Mouse (Mus musculus): Measurements from ENCODE around the gene T. TPM values are rescaled to one million over a fixed set of nuclear protein-coding genes. Genes with fewer than 3 reads are reported as not detected.

Gene T
- polyA plus RNA-seq, 1 experiment from 2014 or later = 0.46 TPM

DNA sequence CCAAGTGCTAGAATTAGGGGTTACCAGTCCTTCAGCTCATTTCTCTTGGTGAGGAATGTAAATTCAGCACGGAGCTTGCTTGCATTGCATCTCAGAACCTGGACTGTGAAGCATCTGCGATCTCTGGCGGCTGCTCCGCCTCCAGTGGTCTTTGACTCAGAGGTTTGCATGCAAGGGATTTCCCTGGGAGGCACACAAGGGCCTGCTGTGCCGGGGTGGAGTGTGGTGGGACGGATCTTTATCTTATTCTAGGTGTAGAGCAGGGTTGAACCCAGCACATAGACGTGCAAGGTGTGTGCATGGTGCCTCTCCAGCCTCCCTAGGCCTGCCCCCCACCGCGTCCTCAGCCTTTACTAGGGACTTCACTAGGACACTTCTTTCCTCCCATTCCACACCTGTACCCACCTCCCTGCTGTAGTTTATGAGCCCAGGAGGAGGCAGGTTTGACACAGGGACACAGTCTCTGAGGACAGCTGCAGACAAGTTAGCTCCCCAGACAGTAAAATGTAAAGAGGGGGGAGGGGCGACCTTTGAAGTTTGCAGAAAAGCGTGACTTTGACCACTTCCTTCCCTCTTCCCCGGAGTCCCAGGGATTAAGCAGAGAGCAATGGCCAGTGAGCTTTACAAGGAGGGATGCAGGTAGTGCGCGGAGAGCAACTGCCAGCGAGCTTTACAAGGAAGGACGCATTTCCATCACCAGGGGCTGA is 25.5 kb upstream of the T start:
- no peak overlapping the region for H3K4me2 ChIP-seq (replicated peaks)
- no peak overlapping the region for H3K27ac ChIP-seq (replicated peaks)
- no peaks in the 10 kb centered on the region for H3K36me3 ChIP-seq
- no peaks in the 10 kb centered on the region for H3K9me3 ChIP-seq
- H3K27me3 ChIP-seq = no peaks in the 10 kb centered on the region
- H3K9ac ChIP-seq (replicated peaks) = no peak overlapping the region
- no peak for ATAC-seq (replicated peaks)
- 5% methylated on average over 16 of the region's 16 CpGs for WGBS
- no peak overlapping the region for H3K4me3 ChIP-seq
- no peaks in the 10 kb centered on the region for H3K4me1 ChIP-seq

DNA sequence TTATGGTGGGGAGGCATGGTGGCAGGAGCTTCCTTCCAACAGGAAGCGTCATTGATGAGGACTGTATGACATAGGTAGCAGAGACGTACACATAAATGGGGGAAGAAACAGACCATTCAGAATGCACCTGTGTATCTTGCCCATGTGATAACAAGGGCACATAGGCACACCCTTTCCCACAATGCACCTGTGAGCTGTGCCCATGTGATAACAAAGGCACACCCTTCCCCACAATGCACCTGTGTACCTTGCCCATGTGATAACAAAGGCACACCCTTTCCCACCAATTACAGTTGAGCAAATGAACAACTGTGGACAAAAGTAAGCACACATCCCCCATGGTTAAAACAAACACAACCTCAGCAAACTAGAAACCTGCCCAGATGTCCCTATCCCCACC is 23.9 kb upstream of the T start:
- no peak for ATAC-seq (replicated peaks)
- WGBS = 85% methylated on average over 2 of the region's 2 CpGs
- Histone ChIP-seq H3K27ac (replicated peaks) (no peak overlapping the region), H3K9me3 (no peaks in the 10 kb centered on the region), H3K36me3 (no peaks in the 10 kb centered on the region), H3K4me1 (peaks cover 8% of the 10 kb centered on the region; the same call in 1 of the 2 replicates), H3K9ac (replicated peaks) (no peak overlapping the region), H3K4me2 (replicated peaks) (no peak overlapping the region), H3K27me3 (no peaks in the 10 kb centered on the region), H3K4me3 (no peak overlapping the region)

DNA sequence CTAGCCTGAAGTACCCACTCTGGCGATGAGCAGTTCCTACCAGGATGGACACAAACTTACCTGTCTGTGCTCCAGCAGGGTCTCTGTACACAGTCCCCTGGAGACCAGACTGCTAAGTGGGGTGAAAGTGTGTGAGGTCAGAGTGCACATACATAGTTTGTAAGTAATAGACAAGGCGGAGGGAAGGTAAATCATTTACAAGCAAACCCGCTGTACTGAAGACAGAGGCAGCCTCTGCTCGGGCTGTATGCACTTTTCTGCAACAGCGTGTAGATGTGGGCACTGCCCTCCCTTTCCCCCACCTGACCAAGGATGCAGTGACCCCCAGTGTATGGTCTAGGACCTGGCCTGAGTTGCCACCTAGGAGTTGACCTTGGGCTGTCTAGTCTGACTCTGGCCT is 20.6 kb upstream of the T start:
- WGBS = 57% methylated on average over 5 of the region's 5 CpGs
- H3K9me3 ChIP-seq = no peaks in the 10 kb centered on the region
- ATAC-seq (replicated peaks) = no peak

GRCm38 (mm10) chr17:8415533-8415932 is 18.7 kb upstream of the T start:
- H3K36me3 ChIP-seq = no peaks in the 10 kb centered on the region
- WGBS = 12% methylated on average over 8 of the region's 8 CpGs
- no peak overlapping the region for H3K4me2 ChIP-seq (replicated peaks)
- ATAC-seq (replicated peaks) = no peak
- H3K9ac ChIP-seq (replicated peaks) = no peak overlapping the region
- H3K9me3 ChIP-seq = no peaks in the 10 kb centered on the region
- H3K27me3 ChIP-seq = no peaks in the 10 kb centered on the region
- peaks cover 8% of the 10 kb centered on the region; the same call in 1 of the 2 replicates for H3K4me1 ChIP-seq
- no peak overlapping the region for H3K4me3 ChIP-seq
- H3K27ac ChIP-seq (replicated peaks) = no peak overlapping the region

More for the DNA sequence above, 20.6 kb upstream of the T start:
- Histone ChIP-seq H3K4me2 (replicated peaks) (no peak overlapping the region), H3K27ac (replicated peaks) (no peak overlapping the region), H3K4me1 (peaks cover 8% of the 10 kb centered on the region; the same call in 1 of the 2 replicates), H3K27me3 (no peaks in the 10 kb centered on the region), H3K36me3 (no peaks in the 10 kb centered on the region), H3K9ac (replicated peaks) (no peak overlapping the region), H3K4me3 (no peak overlapping the region)

GRCm38 (mm10) chr17:8416865-8417264 is 17.4 kb upstream of the T start:
- WGBS = 68% methylated on average over 8 of the region's 8 CpGs

DNA sequence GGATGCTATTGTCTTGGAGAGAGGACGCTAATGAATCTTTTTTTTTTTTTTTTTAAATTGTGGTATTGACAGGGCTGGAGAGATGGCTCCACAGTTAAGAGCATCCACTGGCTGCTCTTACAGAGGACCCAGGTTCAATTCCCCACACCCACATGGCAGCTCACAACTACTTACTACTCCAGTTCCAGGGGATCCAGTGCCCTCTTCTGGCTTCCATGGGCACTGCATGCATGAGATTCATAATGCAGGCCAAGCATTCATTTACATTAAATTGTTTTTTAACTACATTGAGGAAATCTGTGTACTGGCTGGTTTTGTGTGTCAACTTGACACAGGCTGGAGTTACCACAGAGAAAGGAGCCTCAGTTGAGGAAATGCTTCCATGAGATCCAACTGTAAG is 13.5 kb upstream of the T start:
- Histone ChIP-seq H3K27me3 (no peaks in the 10 kb centered on the region; the same call in 1 of the 2 replicates), H3K4me3 (no peak overlapping the region), H3K9me3 (no peaks in the 10 kb centered on the region), H3K4me2 (replicated peaks) (no peak overlapping the region), H3K36me3 (no peaks in the 10 kb centered on the region), H3K9ac (replicated peaks) (no peak overlapping the region), H3K4me1 (no peaks in the 10 kb centered on the region), H3K27ac (replicated peaks) (no peak overlapping the region)
- ATAC-seq (replicated peaks) = no peak
- 71% methylated on average over 1 of the region's 1 CpGs for WGBS

More at GRCm38 (mm10) chr17:8416865-8417264, 17.4 kb upstream of the T start:
- Histone ChIP-seq H3K4me3 (no peak overlapping the region), H3K4me2 (replicated peaks) (no peak overlapping the region), H3K36me3 (no peaks in the 10 kb centered on the region), H3K9me3 (no peaks in the 10 kb centered on the region), H3K9ac (replicated peaks) (no peak overlapping the region), H3K4me1 (peaks cover 8% of the 10 kb centered on the region; the same call in 1 of the 2 replicates), H3K27me3 (no peaks in the 10 kb centered on the region), H3K27ac (replicated peaks) (no peak overlapping the region)
- no peak for ATAC-seq (replicated peaks)

- WGBS = 52% methylated on average over 5 of the region's 5 CpGs
- Histone ChIP-seq H3K27me3 (no peaks in the 10 kb centered on the region; the same call in 1 of the 2 replicates), H3K9me3 (no peaks in the 10 kb centered on the region), H3K4me3 (no peak overlapping the region), H3K4me1 (no peaks in the 10 kb centered on the region), H3K9ac (replicated peaks) (no peak overlapping the region), H3K36me3 (no peaks in the 10 kb centered on the region), H3K27ac (replicated peaks) (no peak overlapping the region), H3K4me2 (replicated peaks) (no peak overlapping the region)
- no peak for ATAC-seq (replicated peaks)
These were observed 12.7 kb upstream of the T start for GRCm38 (mm10) chr17:8421517-8421916.

GRCm38 (mm10) chr17:8423283-8423682 is 10.9 kb upstream of the T start:
- Histone ChIP-seq H3K36me3 (no peaks in the 10 kb centered on the region), H3K4me2 (replicated peaks) (no peak overlapping the region), H3K4me3 (no peak overlapping the region), H3K9ac (replicated peaks) (no peak overlapping the region), H3K4me1 (no peaks in the 10 kb centered on the region), H3K27ac (replicated peaks) (no peak overlapping the region), H3K27me3 (peaks cover 9% of the 10 kb centered on the region), H3K9me3 (no peaks in the 10 kb centered on the region)
- WGBS = 36% methylated on average over 2 of the region's 2 CpGs
- no peak for ATAC-seq (replicated peaks)

DNA sequence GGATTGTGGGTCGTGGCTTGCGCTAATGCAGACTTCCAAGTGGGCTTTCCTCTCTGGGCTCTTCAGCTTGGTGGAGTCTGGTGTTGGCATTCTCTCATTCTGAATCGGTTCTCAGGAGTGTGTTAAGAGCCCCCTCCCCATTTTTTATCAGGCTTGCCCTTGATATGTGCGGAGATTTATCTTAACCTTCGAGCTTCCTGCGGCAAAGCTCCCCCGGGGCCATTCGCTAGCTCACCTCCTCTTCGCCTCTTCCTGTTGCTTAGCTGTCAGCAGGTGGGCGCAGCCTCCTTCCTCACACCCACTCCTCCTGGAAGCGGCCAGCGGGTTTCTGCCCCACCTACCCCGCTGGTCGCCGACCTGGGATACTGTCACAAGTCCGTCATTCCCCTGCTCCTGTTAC is 4.8 kb upstream of the T start:
- Histone ChIP-seq H3K4me1 (peaks cover 7% of the 10 kb centered on the region), H3K4me3 (no peak overlapping the region), H3K27me3 (peaks cover 70% of the 10 kb centered on the region), H3K36me3 (no peaks in the 10 kb centered on the region), H3K4me2 (replicated peaks) (no peak overlapping the region), H3K9ac (replicated peaks) (no peak overlapping the region), H3K27ac (replicated peaks) (no peak overlapping the region), H3K9me3 (no peaks in the 10 kb centered on the region)
- WGBS = 1% methylated on average over 16 of the region's 16 CpGs
- no peak for ATAC-seq (replicated peaks)

DNA sequence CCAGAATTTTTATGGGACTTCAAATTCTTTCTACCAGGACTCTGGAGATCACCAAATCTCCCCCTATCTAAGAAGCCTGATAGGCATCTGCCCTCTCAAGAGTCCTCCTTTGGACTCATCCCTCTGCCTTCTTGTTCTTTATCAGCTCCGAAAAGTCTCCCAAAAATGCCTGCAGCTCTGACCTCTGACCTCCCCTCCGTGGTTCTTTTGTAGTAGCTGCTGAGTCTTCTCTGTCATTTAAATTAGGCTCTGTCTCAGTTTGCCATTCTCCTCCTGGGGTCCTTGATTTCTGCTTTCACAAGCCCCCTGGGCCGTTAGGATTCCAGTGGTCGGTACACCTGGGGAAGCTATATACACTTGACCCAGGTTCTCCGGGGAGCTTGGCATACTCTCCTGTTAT is 4.3 kb upstream of the T start:
- H3K4me1 ChIP-seq = peaks cover 8% of the 10 kb centered on the region
- H3K9ac ChIP-seq (replicated peaks) = no peak overlapping the region
- H3K27me3 ChIP-seq = peaks cover 75% of the 10 kb centered on the region
- WGBS = under 1% methylated on average over 5 of the region's 5 CpGs
- H3K36me3 ChIP-seq = no peaks in the 10 kb centered on the region
- no peaks in the 10 kb centered on the region for H3K9me3 ChIP-seq
- no peak overlapping the region for H3K27ac ChIP-seq (replicated peaks)
- H3K4me2 ChIP-seq (replicated peaks) = no peak overlapping the region
- H3K4me3 ChIP-seq = no peak overlapping the region
- no peak for ATAC-seq (replicated peaks)

DNA sequence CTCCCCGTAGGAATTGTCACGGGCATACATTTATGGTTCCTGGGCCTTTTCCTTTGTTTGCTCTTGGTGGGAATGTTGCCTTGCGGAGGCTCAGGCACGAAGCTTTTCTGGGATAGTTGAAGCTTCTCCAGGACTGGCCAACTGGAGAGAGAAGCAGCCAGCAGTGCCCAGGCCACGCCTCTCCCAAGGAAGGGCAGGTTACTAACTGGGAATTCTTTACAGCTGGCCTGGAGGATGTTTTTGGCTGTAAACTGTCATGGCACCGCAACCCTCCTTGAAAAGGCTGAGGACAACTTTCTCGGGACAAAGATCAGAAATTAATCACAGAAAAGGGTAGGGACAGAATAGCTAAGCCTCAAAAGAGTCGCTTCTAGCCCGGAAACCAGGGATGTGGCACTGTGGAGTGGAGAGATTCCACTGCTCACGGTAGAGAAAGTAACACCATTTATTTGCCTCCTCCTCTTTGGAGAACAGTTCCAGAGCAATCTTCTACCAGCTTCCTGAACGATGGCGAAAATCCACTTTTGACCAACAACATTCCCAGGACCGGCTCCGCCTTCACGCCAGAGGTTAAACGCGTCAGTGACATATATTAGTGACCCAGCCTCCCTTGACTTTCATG is 1.9 kb upstream of the T start:
- whole genome bisulfite sequencing = under 1% methylated on average over 17 of the region's 17 CpGs

DNA sequence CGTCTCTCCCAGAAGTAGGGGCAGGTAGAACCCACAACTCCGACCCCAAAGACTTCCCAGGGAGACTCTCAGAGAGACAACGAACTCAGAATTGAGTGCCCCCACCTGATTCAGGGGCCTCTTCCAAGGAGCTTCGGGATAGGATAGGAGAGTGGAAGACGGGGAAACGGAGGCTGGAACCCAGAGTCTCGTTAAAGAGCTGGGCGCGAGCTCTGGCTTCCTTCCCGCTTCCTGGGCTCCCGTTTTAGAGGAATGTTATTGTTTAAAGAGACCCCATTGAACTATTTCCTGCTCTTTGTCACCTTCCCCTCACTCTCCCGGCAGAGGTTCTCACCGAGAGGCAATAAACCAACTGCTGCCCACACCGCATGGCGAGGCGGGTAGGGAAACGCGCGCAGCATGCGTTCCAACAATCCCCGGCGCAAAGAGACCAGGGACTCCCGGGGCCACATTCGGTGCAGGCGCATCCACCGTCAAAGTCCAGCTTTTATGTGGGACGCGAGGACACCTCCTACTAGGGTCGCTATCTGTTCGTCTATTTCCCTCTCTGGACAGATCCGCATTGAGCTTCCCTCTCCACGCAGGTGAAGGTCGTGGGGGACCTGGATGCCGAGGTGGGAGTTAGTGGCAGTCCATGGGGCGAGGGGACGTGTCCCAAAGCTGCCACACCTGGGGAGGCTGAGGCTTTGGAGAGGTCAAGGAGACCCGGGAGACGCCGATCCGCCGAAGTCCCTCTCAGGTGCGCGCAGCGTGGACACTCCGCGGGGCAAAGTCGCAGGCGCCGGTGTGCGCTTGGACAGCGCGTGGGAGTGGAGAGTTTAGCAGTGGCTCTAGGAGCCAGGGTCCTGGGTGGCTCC is 874 bp upstream of the T start:
- Histone ChIP-seq H3K9ac (replicated peaks) (no peak overlapping the region), H3K27ac (replicated peaks) (no peak overlapping the region), H3K4me1 (peaks cover 8% of the 10 kb centered on the region), H3K9me3 (no peaks in the 10 kb centered on the region), H3K36me3 (no peaks in the 10 kb centered on the region), H3K27me3 (peaks cover 99% of the 10 kb centered on the region), H3K4me2 (replicated peaks) (peak overlapping the region; percentile 21), H3K4me3 (no peak overlapping the region)
- WGBS = under 1% methylated on average over 52 of the region's 52 CpGs
- ATAC-seq (replicated peaks) = no peak

More for the DNA sequence above, 1.9 kb upstream of the T start:
- Histone ChIP-seq H3K9ac (replicated peaks) (no peak overlapping the region), H3K27me3 (peaks cover 98% of the 10 kb centered on the region), H3K4me3 (no peak overlapping the region), H3K36me3 (no peaks in the 10 kb centered on the region), H3K4me2 (replicated peaks) (no peak overlapping the region), H3K27ac (replicated peaks) (no peak overlapping the region), H3K4me1 (peaks cover 8% of the 10 kb centered on the region), H3K9me3 (no peaks in the 10 kb centered on the region)
- ATAC-seq (replicated peaks) = no peak
